Mouse (Mus musculus): ENCODE results near the gene Prkg1. TPM values are rescaled to one million over a fixed set of nuclear protein-coding genes. Genes with fewer than 3 reads are reported as not detected.

Gene Prkg1
- total RNA-seq, 1 experiment = 1.5 TPM

DNA sequence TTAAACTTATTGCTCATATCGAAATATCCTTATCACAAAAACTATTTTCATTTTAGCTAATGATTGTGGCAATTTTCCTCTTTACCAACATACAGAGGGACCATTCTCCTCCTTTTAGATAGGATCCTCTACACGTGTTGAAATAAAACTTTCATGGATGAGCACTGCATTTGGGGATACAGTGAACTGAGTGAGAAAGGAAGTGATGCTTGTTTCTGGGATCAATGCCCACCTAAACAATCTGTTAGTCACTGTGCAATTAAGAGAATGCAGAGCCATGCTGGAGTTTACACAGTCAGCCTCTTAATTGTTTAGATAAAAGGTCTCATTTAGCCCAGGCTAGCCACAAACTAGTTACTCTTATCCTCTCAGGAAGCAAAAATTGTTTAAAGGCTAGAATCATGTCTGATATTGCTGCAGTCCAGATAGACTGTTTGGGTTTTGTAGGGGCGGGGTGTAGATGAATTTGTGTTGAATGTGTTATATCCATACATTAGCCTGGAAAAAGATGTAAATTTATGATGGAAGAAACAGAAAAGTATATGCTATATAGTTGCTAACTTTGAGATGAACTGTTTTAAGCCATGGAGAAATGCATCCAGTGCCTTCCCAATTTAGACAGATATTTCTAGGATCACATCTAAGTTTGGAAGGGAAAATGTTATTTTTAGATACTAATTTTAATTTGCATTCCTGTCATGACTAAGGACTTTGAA, 1151.5 kb downstream of the Prkg1 start:
- Histone ChIP-seq H3K36me3 (ENCODE audit: control insufficient read depth, insufficient read depth, low read length, poor library complexity, severe bottlenecking) (no peaks in the 10 kb centered on the region), H3K4me3 (ENCODE audit: insufficient read depth in 1 of 2, low read depth in 1 of 2, low read length in 2 of 2, poor library complexity in 1 of 2, severe bottlenecking in 1 of 2) (no peak overlapping the region), H3K27ac (ENCODE audit: insufficient read depth, low read depth, low read length, poor library complexity, severe bottlenecking) (no peak overlapping the region), H3K9ac (ENCODE audit: insufficient read depth, low read depth, low read length, poor library complexity, severe bottlenecking) (no peak overlapping the region), H3K4me1 (ENCODE audit: control insufficient read depth in 2 of 2, insufficient read depth in 2 of 2, low read length in 2 of 2, poor library complexity in 1 of 2) (no peaks in the 10 kb centered on the region), H3K9me3 (ENCODE audit: control insufficient read depth, insufficient read depth, low read depth, low read length) (no peaks in the 10 kb centered on the region)
- no peak for DNase-seq (ENCODE audit: low read depth, low spot score)
- TF ChIP-seq MAFK (IDR thresholded peaks at IDR 0.05; ENCODE audit: insufficient read depth, low read depth, low read length) (no peak), CHD2 (IDR thresholded peaks at IDR 0.05; ENCODE audit: low read depth, low read length) (no peak), ZNF384 (IDR thresholded peaks at IDR 0.05; ENCODE audit: low read depth, low read length) (no peak), ZC3H11A (IDR thresholded peaks at IDR 0.05; ENCODE audit: borderline replicate concordance, low read depth, low read length) (no peak), HCFC1 (IDR thresholded peaks at IDR 0.05; ENCODE audit: borderline replicate concordance, insufficient read depth, low read length) (no peak)
- in situ Hi-C loops (cut with MboI; ENCODE audit: low sequenced_read_pairs in 2 of 2, unreplicated experiment in 2 of 2) = no loop called here

DNA sequence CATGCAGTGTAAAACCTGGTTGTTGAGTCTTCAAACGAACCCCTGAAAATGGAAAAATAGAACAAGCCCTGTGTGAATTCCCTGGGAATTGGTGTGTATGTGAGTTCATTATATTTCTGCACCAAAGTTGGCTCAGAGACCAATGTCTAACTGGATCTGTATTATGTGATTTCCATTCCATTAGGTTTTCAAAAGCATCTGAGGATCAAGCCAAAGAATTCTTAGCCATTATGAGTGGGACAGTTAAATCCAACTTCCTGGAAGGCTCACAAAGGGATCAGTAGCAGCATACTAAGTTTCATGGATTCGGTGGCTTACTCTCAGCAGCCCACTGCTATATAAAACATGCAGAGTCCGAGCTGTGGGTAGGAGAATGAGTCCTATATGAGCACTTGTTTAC, 1178.5 kb downstream of the Prkg1 start:
- H3K36me3 ChIP-seq (ENCODE audit: control insufficient read depth, insufficient read depth, low read length, poor library complexity, severe bottlenecking) = no peaks in the 10 kb centered on the region
- in situ Hi-C loops (cut with MboI; ENCODE audit: low sequenced_read_pairs in 2 of 2, unreplicated experiment in 2 of 2) = no loop called here
- no peak overlapping the region for H3K27ac ChIP-seq (ENCODE audit: insufficient read depth, low read depth, low read length, poor library complexity, severe bottlenecking)
- no peak for DNase-seq (ENCODE audit: low read depth, low spot score)
- H3K4me3 ChIP-seq (ENCODE audit: insufficient read depth in 1 of 2, low read depth in 1 of 2, low read length in 2 of 2, poor library complexity in 1 of 2, severe bottlenecking in 1 of 2) = no peak overlapping the region
- TF ChIP-seq ZC3H11A (IDR thresholded peaks at IDR 0.05; ENCODE audit: borderline replicate concordance, low read depth, low read length) (no peak), HCFC1 (IDR thresholded peaks at IDR 0.05; ENCODE audit: borderline replicate concordance, insufficient read depth, low read length) (no peak), ZNF384 (IDR thresholded peaks at IDR 0.05; ENCODE audit: low read depth, low read length) (no peak), CHD2 (IDR thresholded peaks at IDR 0.05; ENCODE audit: low read depth, low read length) (no peak), MAFK (IDR thresholded peaks at IDR 0.05; ENCODE audit: insufficient read depth, low read depth, low read length) (no peak)
- no peaks in the 10 kb centered on the region for H3K9me3 ChIP-seq (ENCODE audit: control insufficient read depth, insufficient read depth, low read depth, low read length)
- no peaks in the 10 kb centered on the region for H3K4me1 ChIP-seq (ENCODE audit: control insufficient read depth in 2 of 2, insufficient read depth in 2 of 2, low read length in 2 of 2, poor library complexity in 1 of 2)
- H3K9ac ChIP-seq (ENCODE audit: insufficient read depth, low read depth, low read length, poor library complexity, severe bottlenecking) = no peak overlapping the region

DNA sequence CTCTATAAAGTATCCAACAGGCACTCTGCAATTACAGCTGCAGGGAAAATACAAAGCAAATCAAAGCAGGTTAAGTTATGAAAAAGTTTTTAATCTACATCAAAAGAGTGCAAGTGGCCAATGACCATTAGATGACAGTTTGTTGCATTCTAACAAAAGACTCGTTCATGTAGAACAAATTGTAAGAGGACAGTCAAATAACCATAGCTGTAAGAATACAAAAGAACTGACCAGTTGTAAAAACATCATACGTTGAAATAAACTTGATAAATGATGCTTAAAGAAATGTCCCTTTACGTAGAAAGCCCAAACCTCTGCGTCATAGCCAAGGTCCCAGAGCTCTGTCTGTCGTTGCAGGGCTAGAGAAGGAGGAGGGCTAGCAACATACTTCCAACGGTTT, 1200.3 kb downstream of the Prkg1 start:
- TF ChIP-seq ZNF384 (IDR thresholded peaks at IDR 0.05; ENCODE audit: low read depth, low read length) (no peak), ZC3H11A (IDR thresholded peaks at IDR 0.05; ENCODE audit: borderline replicate concordance, low read depth, low read length) (no peak), HCFC1 (IDR thresholded peaks at IDR 0.05; ENCODE audit: borderline replicate concordance, insufficient read depth, low read length) (no peak), MAFK (IDR thresholded peaks at IDR 0.05; ENCODE audit: insufficient read depth, low read depth, low read length) (no peak), CHD2 (IDR thresholded peaks at IDR 0.05; ENCODE audit: low read depth, low read length) (no peak)
- in situ Hi-C loops (cut with MboI; ENCODE audit: low sequenced_read_pairs in 2 of 2, unreplicated experiment in 2 of 2) = loop anchor here in 1 of 2 experiments (25.0 kb wide), 1 partner anchor 302 kb away; no protein-coding TSS in a partner anchor

DNA sequence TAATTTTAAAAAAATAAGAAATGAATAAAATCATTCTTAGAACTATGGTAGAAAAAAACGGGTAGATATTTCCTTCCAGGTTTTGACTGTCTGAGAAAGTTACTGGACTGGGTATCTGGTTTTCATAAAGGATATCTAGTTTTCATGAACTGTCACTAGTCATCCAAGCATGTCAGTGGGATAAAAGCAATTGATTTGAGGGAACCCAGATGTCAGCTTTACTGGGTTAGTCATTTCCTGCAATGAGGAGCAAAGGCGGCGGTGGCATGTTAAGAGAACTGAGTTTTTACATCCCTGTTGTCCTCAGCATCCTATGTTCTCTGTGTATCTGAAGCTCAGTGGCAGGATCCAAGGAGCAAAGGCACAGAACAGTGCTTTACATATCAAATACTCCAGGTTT, 1201.0 kb downstream of the Prkg1 start:
- no peak overlapping the region for H3K9ac ChIP-seq (ENCODE audit: insufficient read depth, low read depth, low read length, poor library complexity, severe bottlenecking)
- H3K4me3 ChIP-seq (ENCODE audit: insufficient read depth in 1 of 2, low read depth in 1 of 2, low read length in 2 of 2, poor library complexity in 1 of 2, severe bottlenecking in 1 of 2) = no peak overlapping the region
- no peaks in the 10 kb centered on the region for H3K4me1 ChIP-seq (ENCODE audit: control insufficient read depth in 2 of 2, insufficient read depth in 2 of 2, low read length in 2 of 2, poor library complexity in 1 of 2)
- TF ChIP-seq HCFC1 (IDR thresholded peaks at IDR 0.05; ENCODE audit: borderline replicate concordance, insufficient read depth, low read length) = no peak
- no peak for TF ChIP-seq MAFK (IDR thresholded peaks at IDR 0.05; ENCODE audit: insufficient read depth, low read depth, low read length)
- DNase-seq (ENCODE audit: low read depth, low spot score) = no peak
- in situ Hi-C loops (cut with MboI; ENCODE audit: low sequenced_read_pairs in 2 of 2, unreplicated experiment in 2 of 2) = loop anchor here in 1 of 2 experiments (25.0 kb wide), 1 partner anchor 302 kb away; no protein-coding TSS in a partner anchor
- H3K27ac ChIP-seq (ENCODE audit: insufficient read depth, low read depth, low read length, poor library complexity, severe bottlenecking) = no peak overlapping the region
- no peaks in the 10 kb centered on the region for H3K36me3 ChIP-seq (ENCODE audit: control insufficient read depth, insufficient read depth, low read length, poor library complexity, severe bottlenecking)
- H3K9me3 ChIP-seq (ENCODE audit: control insufficient read depth, insufficient read depth, low read depth, low read length) = no peaks in the 10 kb centered on the region

More for the DNA sequence above, 1200.3 kb downstream of the Prkg1 start:
- Histone ChIP-seq H3K36me3 (ENCODE audit: control insufficient read depth, insufficient read depth, low read length, poor library complexity, severe bottlenecking) (no peaks in the 10 kb centered on the region), H3K9ac (ENCODE audit: insufficient read depth, low read depth, low read length, poor library complexity, severe bottlenecking) (no peak overlapping the region), H3K27ac (ENCODE audit: insufficient read depth, low read depth, low read length, poor library complexity, severe bottlenecking) (no peak overlapping the region), H3K4me3 (ENCODE audit: insufficient read depth in 1 of 2, low read depth in 1 of 2, low read length in 2 of 2, poor library complexity in 1 of 2, severe bottlenecking in 1 of 2) (no peak overlapping the region), H3K9me3 (ENCODE audit: control insufficient read depth, insufficient read depth, low read depth, low read length) (no peaks in the 10 kb centered on the region), H3K4me1 (ENCODE audit: control insufficient read depth in 2 of 2, insufficient read depth in 2 of 2, low read length in 2 of 2, poor library complexity in 1 of 2) (no peaks in the 10 kb centered on the region)
- no peak for DNase-seq (ENCODE audit: low read depth, low spot score)

All from ES-E14 (cell line).